Mouse (Mus musculus): ENCODE data around the gene Cma2. TPM values are rescaled to one million over a fixed set of nuclear protein-coding genes. Genes with fewer than 3 reads are reported as not detected.

Cma2 gene
- total and polyA plus RNA-seq, 3 experiments = not detected

- TF ChIP-seq ZMIZ1 (IDR thresholded peaks at IDR 0.05; ENCODE audit: low read depth, low read length) (no peak), ELF1 (IDR thresholded peaks at IDR 0.05; ENCODE audit: low read depth, low read length) (no peak), POLR2AphosphoS2 (IDR thresholded peaks at IDR 0.05; ENCODE audit: low read length) (no peak), MYC (IDR thresholded peaks at IDR 0.05; ENCODE audit: low read depth, low read length) (peak; percentile 60; the same call in 1 of the 2 replicates), ETS1 (IDR thresholded peaks at IDR 0.05; ENCODE audit: low read depth, low read length) (no peak), CTCF (IDR thresholded peaks at IDR 0.05 in 2 of 3, conservative IDR thresholded peaks at IDR 0.05 in 1 of 3; ENCODE audit: control insufficient read depth in 1 of 3, insufficient read depth in 1 of 3, low read depth in 2 of 3, low read length in 3 of 3, poor library complexity in 1 of 3, severe bottlenecking in 1 of 3) (peak; percentile 59 to 98 (median 91)), SMC3 (IDR thresholded peaks at IDR 0.05; ENCODE audit: low read depth, low read length) (peak; percentile 90), USF2 (IDR thresholded peaks at IDR 0.05; ENCODE audit: borderline replicate concordance in 1 of 2, insufficient read depth in 1 of 2, low read depth in 1 of 2, low read length in 2 of 2) (no peak), USF1 (IDR thresholded peaks at IDR 0.05; ENCODE audit: low read depth, low read length) (no peak), ZNF384 (IDR thresholded peaks at IDR 0.05; ENCODE audit: low read depth, low read length) (no peak), SIN3A (IDR thresholded peaks at IDR 0.05; ENCODE audit: low read length) (peak; percentile 75), BHLHE40 (IDR thresholded peaks at IDR 0.05; ENCODE audit: borderline replicate concordance, low read depth, low read length) (peak; percentile 30; the same call in 1 of the 2 replicates), TCF12 (IDR thresholded peaks at IDR 0.05; ENCODE audit: low read depth, low read length) (no peak), POLR2AphosphoS5 (IDR thresholded peaks at IDR 0.05; ENCODE audit: borderline replicate concordance, low read depth, low read length) (no peak)
These were observed 32.3 kb upstream of the Cma2 start (continued) for GRCm38 (mm10) chr14:55918240-55919082.

GRCm38 (mm10) chr14:55922475-55923232, 28.1 kb upstream of the Cma2 start:
- H3K4me3 ChIP-seq (ENCODE audit: control insufficient read depth in 1 of 2, insufficient read depth in 1 of 2, low read depth in 2 of 2, low read length in 2 of 2) = peak overlapping the region; percentile 5 to 18
- peak; percentile 91 for DNase-seq (ENCODE audit: low read depth, low spot score)
- H3K79me2 ChIP-seq (ENCODE audit: control insufficient read depth, insufficient read depth, low read length, poor library complexity) = no peaks in the 10 kb centered on the region
- peaks cover 0 to 11% of the 10 kb centered on the region in 2 experiments; a peak in 2 of 4 replicates for H3K36me3 ChIP-seq (ENCODE audit: control insufficient read depth in 1 of 2, insufficient read depth in 2 of 2, low read length in 2 of 2)
- peak overlapping the region; percentile 83 for H3K27ac ChIP-seq (ENCODE audit: control insufficient read depth, low read depth, low read length)
- H3K4me1 ChIP-seq (ENCODE audit: control insufficient read depth in 1 of 2, insufficient read depth in 2 of 2, low read length in 2 of 2) = peaks cover 9 to 26% of the 10 kb centered on the region in 2 experiments
- H3K9me3 ChIP-seq (replicated peaks; ENCODE audit: insufficient read depth, low read length) = no peaks in the 10 kb centered on the region
- no peaks in the 10 kb centered on the region for H3K27me3 ChIP-seq (ENCODE audit: control insufficient read depth in 1 of 2, insufficient read depth in 2 of 2, low read length in 2 of 2)
- H3K9ac ChIP-seq (ENCODE audit: control insufficient read depth, low read depth, low read length, poor library complexity, severe bottlenecking) = peak overlapping the region; percentile 3
- TF ChIP-seq MYB (IDR thresholded peaks at IDR 0.05; ENCODE audit: low read depth, low read length) (no peak; the same call in 1 of the 2 replicates), RAD21 (IDR thresholded peaks at IDR 0.05; ENCODE audit: low read depth, low read length) (no peak), ELF1 (IDR thresholded peaks at IDR 0.05; ENCODE audit: low read depth, low read length) (peak; percentile 35; the same call in 1 of the 2 replicates), MAX (IDR thresholded peaks at IDR 0.05; ENCODE audit: low read length) (no peak), USF2 (IDR thresholded peaks at IDR 0.05; ENCODE audit: borderline replicate concordance in 1 of 2, insufficient read depth in 1 of 2, low read depth in 1 of 2, low read length in 2 of 2) (no peak), CTCF (IDR thresholded peaks at IDR 0.05 in 2 of 3, conservative IDR thresholded peaks at IDR 0.05 in 1 of 3; ENCODE audit: control insufficient read depth in 1 of 3, insufficient read depth in 1 of 3, low read depth in 2 of 3, low read length in 3 of 3, poor library complexity in 1 of 3, severe bottlenecking in 1 of 3) (no peak), USF1 (IDR thresholded peaks at IDR 0.05; ENCODE audit: low read depth, low read length) (0 out of 2 replicates have a peak, but pooled peaks have one; percentile 22), JUND (IDR thresholded peaks at IDR 0.05; ENCODE audit: low read depth, low read length) (peak; percentile 92; the same call in 1 of the 2 replicates), POLR2A (IDR thresholded peaks at IDR 0.05; ENCODE audit: control insufficient read depth in 1 of 2, insufficient read depth in 1 of 2, low read depth in 1 of 2, low read length in 2 of 2, poor library complexity in 1 of 2) (no peak), ZC3H11A (IDR thresholded peaks at IDR 0.05; ENCODE audit: low read depth, low read length) (no peak), EP300 (IDR thresholded peaks at IDR 0.05; ENCODE audit: low read depth in 1 of 2, low read length in 2 of 2) (peak; percentile 86 to 88), GABPA (IDR thresholded peaks at IDR 0.05; ENCODE audit: low read depth, low read length) (no peak), GATA1 (IDR thresholded peaks at IDR 0.05; ENCODE audit: low read depth, low read length) (peak; percentile 94), HCFC1 (IDR thresholded peaks at IDR 0.05; ENCODE audit: low read depth, low read length) (peak; percentile 66), MEF2A (IDR thresholded peaks at IDR 0.05; ENCODE audit: extremely low read depth, insufficient replicate concordance, low read depth, low read length, poor library complexity, severe bottlenecking) (0 out of 2 replicates have a peak, but pooled peaks have one; percentile 54), MYC (IDR thresholded peaks at IDR 0.05; ENCODE audit: low read depth, low read length) (0 out of 2 replicates have a peak, but pooled peaks have one; percentile 9), ZNF384 (IDR thresholded peaks at IDR 0.05; ENCODE audit: low read depth, low read length) (peak; percentile 95), NRF1 (IDR thresholded peaks at IDR 0.05; ENCODE audit: insufficient read depth, low read depth, low read length, poor library complexity, severe bottlenecking) (no peak), UBTF (IDR thresholded peaks at IDR 0.05; ENCODE audit: borderline replicate concordance, insufficient read depth, low read depth, low read length) (no peak), MXI1 (IDR thresholded peaks at IDR 0.05; ENCODE audit: low read depth, low read length) (no peak; the same call in 1 of the 2 replicates), TCF12 (IDR thresholded peaks at IDR 0.05; ENCODE audit: low read depth, low read length) (peak; percentile 90)

All from MEL (cell line).